Mouse (Mus musculus): ENCODE measurements around the gene Gm813. TPM values are rescaled to one million over a fixed set of nuclear protein-coding genes. Genes with fewer than 3 reads are reported as not detected.

Gene Gm813
- polyA plus RNA-seq, 1 experiment: not detected

DNA sequence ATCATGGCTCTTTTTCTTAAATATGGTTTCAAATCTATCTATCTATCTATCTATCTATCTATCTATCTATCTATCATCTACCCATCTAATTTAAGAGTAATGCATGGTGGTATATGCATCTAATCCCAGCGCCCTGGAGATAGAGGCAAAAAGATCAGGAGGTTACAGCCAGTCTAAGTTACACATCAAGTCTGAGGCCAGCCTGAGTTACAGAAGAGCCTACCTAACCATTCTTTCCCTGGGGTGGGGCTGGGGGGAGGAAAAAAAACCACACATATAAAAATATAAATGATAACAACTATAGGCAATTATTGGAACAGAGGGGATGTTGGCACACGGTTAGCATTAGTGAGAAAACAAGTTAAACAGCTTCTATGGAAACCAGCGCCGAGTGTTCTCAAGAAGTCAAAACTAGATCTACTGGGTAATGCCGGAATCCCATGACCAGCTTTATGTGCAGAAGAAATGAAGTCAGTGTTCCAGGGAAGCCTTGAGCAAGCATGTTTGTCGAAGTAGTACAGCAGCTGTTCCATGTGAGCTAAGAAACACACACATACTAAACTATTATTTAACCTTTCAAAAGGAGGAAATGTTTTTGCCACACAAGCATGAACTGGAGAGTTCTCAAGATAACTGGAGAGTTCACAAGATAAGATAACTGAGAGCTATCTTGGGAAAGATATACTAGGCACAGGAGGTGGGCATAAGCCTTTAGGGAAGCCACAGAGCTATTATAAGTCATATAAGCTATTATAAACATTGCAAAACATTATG lies 42.6 kb downstream of the Gm813 start:
- no peak overlapping the region for H3K27ac ChIP-seq (ENCODE audit: insufficient read depth, low read depth, low read length)
- H3K4me3 ChIP-seq (ENCODE audit: insufficient read depth, low read depth, low read length): no peak overlapping the region
- TF ChIP-seq POLR2A (IDR thresholded peaks at IDR 0.05; ENCODE audit: insufficient read depth, low read depth, low read length) (no peak), CTCF (IDR thresholded peaks at IDR 0.05; ENCODE audit: insufficient read depth, low read depth, low read length) (no peak)
- 91% methylated on average over 6 of the region's 6 CpGs for WGBS
- no peaks in the 10 kb centered on the region for H3K4me1 ChIP-seq (ENCODE audit: control insufficient read depth, insufficient read depth, low read length)

DNA sequence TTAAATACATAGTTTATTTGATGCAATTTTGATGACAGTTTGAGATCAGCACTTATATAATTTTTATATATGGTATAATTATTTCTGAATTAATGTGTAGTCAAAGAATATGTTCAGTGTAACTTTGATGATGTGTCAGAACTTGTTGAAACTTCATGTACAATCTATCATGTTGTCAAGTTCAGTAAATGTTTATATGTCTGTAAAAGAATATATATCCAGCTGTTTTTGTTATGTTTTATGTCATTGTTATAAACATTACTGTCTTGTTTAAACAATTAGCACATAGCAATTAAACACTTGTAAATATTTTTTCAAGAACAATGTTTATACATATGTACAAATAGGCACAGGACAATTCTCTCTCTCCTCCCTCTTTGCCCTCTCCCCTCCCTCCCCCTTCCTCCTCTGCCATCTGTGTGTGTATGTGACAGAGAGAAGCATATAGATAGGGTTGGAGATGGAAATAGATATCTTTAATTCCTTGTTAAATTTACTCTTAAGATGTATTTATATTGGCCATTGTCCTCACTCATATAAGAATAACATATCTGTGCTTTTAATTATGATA lies 46.0 kb downstream of the Gm813 start:
- no peak overlapping the region for H3K4me3 ChIP-seq (ENCODE audit: insufficient read depth, low read depth, low read length)
- no peak for TF ChIP-seq POLR2A (IDR thresholded peaks at IDR 0.05; ENCODE audit: insufficient read depth, low read depth, low read length)
- TF ChIP-seq CTCF (IDR thresholded peaks at IDR 0.05; ENCODE audit: insufficient read depth, low read depth, low read length): no peak

More for the DNA sequence above, 46.0 kb downstream of the Gm813 start:
- no peak overlapping the region for H3K27ac ChIP-seq (ENCODE audit: insufficient read depth, low read depth, low read length)
- H3K4me1 ChIP-seq (ENCODE audit: control insufficient read depth, insufficient read depth, low read length): no peaks in the 10 kb centered on the region

Other genes starting within 250 kb of the Gm813 start
- gene Dcbld2, start 208.5 kb downstream of the Gm813 start, polyA plus RNA-seq (2012; ENCODE audit: insufficient read depth, insufficient read length, low replicate concordance, missing spikeins): not detected in 2 replicates
- gene St3gal6, start 92.7 kb downstream of the Gm813 start, polyA plus RNA-seq (2012; ENCODE audit: insufficient read depth, insufficient read length, low replicate concordance, missing spikeins): not detected in 2 replicates
- gene E330017A01Rik, start 21.8 kb upstream of the Gm813 start, polyA plus RNA-seq (2012; ENCODE audit: insufficient read depth, insufficient read length, low replicate concordance, missing spikeins): not detected in 2 replicates
- not detected in 2 replicates for gene Cpox, start 53.3 kb upstream of the Gm813 start, polyA plus RNA-seq (2012; ENCODE audit: insufficient read depth, insufficient read length, low replicate concordance, missing spikeins)
- not detected in 2 replicates for gene Gpr15, start 102.1 kb upstream of the Gm813 start, polyA plus RNA-seq (2012; ENCODE audit: insufficient read depth, insufficient read length, low replicate concordance, missing spikeins)
- not detected in 2 replicates for gene Cldnd1, start 110.9 kb upstream of the Gm813 start, polyA plus RNA-seq (2012; ENCODE audit: insufficient read depth, insufficient read length, low replicate concordance, missing spikeins)
- not detected in 2 replicates for gene Olfr172, start 146.2 kb upstream of the Gm813 start, polyA plus RNA-seq (2012; ENCODE audit: insufficient read depth, insufficient read length, low replicate concordance, missing spikeins)
- gene Olfr173, start 183.3 kb upstream of the Gm813 start, polyA plus RNA-seq (2012; ENCODE audit: insufficient read depth, insufficient read length, low replicate concordance, missing spikeins): not detected in 2 replicates
- not detected in 2 replicates for gene Olfr175-ps1, start 209.8 kb upstream of the Gm813 start, polyA plus RNA-seq (2012; ENCODE audit: insufficient read depth, insufficient read length, low replicate concordance, missing spikeins)